32 mouse cellular contexts compared by ENCODE assay signal in genomic region chr3:87844981-87845380, GRCm38 (mm10). TPM values are rescaled to one million over a fixed set of nuclear protein-coding genes. Genes with fewer than 3 reads are reported as not detected.
A peak's percentile ranks its signal among the peaks of the same experiment; 100 is the strongest.
DNase-seq lines count a peak whose midpoint lies in the region; ATAC-seq and TF ChIP-seq lines count a peak whose summit lies in the region.
"Had no signal": no experiment of that assay in that cellular context is flagged by ENCODE, and none has a peak within 500 bp of the region (broad histone marks: within the 10 kb centered on the region; RNA-seq: fewer than 3 reads in every experiment).

No protein-coding gene starts in this region.

- DNase-seq in CD4-positive, CD25-positive, alpha-beta regulatory T cell, adult 2 months (ENCODE audit: low read depth, low spot score) = peak; percentile 74
- DNase-seq in CD4-positive helper T cell, adult 2 months (ENCODE audit: low read depth, low spot score) = peak; percentile 76
- DNase-seq in induced T-regulatory cell, adult 2 months (ENCODE audit: low read depth) = peak; percentile 87
- no peak for DNase-seq in spleen, adult 18-20 months
- no peak for DNase-seq in left cerebral cortex, adult 2 months (ENCODE audit: extremely low spot score in 1 of 2, low spot score in 2 of 2)
- DNase-seq: adrenal gland, adult 2 months; adrenal gland, postnatal 14 days; cerebellum, adult 11 months; cerebellum, adult 2 months; cerebellum, adult 9-11 months; cerebellum, postnatal 25 days; embryo, embryonic 11 days; gastrocnemius, postnatal 10 days; gastrocnemius, postnatal 36 days; heart, adult 2 months had no signal

- intact Hi-C loops in left cerebral cortex, adult 2 months (cut with DNase I) = no loop called here

- no peak overlapping the region for H3K27ac ChIP-seq in left cerebral cortex, adult 2 months
- H3K27ac ChIP-seq: embryonic facial prominence, embryonic 10.5 days; embryonic facial prominence, embryonic 13.5 days; forebrain, embryonic 12.5 days; forebrain, embryonic 15.5 days; heart, adult 2 months; heart, embryonic 10.5 days; heart, embryonic 13.5 days; hindbrain, embryonic 12.5 days; hindbrain, embryonic 15.5 days; intestine, embryonic 15.5 days had no signal

- no peak for TF ChIP-seq CTCF in left cerebral cortex, adult 2 months (IDR thresholded peaks at IDR 0.05)

- no peak overlapping the region for H3K4me3 ChIP-seq in left cerebral cortex, adult 2 months
- H3K4me3 ChIP-seq: embryonic facial prominence, embryonic 10.5 days; embryonic facial prominence, embryonic 13.5 days; erythroblast, embryonic 14.5 days; forebrain, embryonic 12.5 days; forebrain, embryonic 15.5 days; heart, adult 2 months; heart, embryonic 10.5 days; heart, embryonic 13.5 days; hindbrain, embryonic 12.5 days; hindbrain, embryonic 15.5 days; intestine, embryonic 15.5 days had no signal

- ATAC-seq in CD4-positive, CD25-positive, alpha-beta regulatory T cell, adult 4 months = no peak
- ATAC-seq: forebrain, embryonic 15.5 days; intestine, embryonic 15.5 days; Patski had no signal

RNA-seq across cellular contexts. Expression of gene Sh2d2a, which starts 1.6 kb away (rescaled TPM):
- 100 to 1,000 TPM; 213 to 324 TPM for polyA plus RNA-seq in CD4-positive, CD25-positive, alpha-beta regulatory T cell, adult 4 months (2017; shearing (Covaris generic))
- total RNA-seq in left cerebral cortex, adult 2 months (2021) = not detected
- polyA plus RNA-seq: cortical plate, adult 2 months; embryonic facial prominence, embryonic 10.5 days; embryonic facial prominence, embryonic 13.5 days; forebrain, embryonic 12.5 days; forebrain, embryonic 15.5 days; G1E; hindbrain, embryonic 12.5 days; Patski had no signal

RNA-seq across cellular contexts. Expression of gene Pear1, which starts 20.9 kb away (rescaled TPM):
- polyA plus RNA-seq in CD4-positive, CD25-positive, alpha-beta regulatory T cell, adult 4 months (2017; shearing (Covaris generic)) = 10 to 100 TPM; 57.3 to 93.7 TPM
- total RNA-seq in left cerebral cortex, adult 2 months (2021) = 1 to 10 TPM; 7.8 to 7.9 TPM
- polyA plus RNA-seq: G1E had no signal

RNA-seq across cellular contexts. Expression of gene Prcc, which starts 40.4 kb away (rescaled TPM):
- polyA plus RNA-seq in CD4-positive, CD25-positive, alpha-beta regulatory T cell, adult 4 months (2017; shearing (Covaris generic)) = 1 to 10 TPM; 3.8 to 6.0 TPM
- total RNA-seq in left cerebral cortex, adult 2 months (2021) = 10 to 100 TPM; 58.3 to 60.6 TPM

RNA-seq across cellular contexts. Expression of gene Insrr, which starts 48.2 kb away (rescaled TPM):
- polyA plus RNA-seq in CD4-positive, CD25-positive, alpha-beta regulatory T cell, adult 4 months (2017; shearing (Covaris generic)) = 1 to 10 TPM in 1 of 2 experiments, under 1 TPM in 1; 0.17 to 1.6 TPM
- total RNA-seq in left cerebral cortex, adult 2 months (2021) = under 1 TPM; 0.54 to 0.72 TPM
- total RNA-seq: gastrocnemius, postnatal 36 days; granulocyte monocyte progenitor cell, adult 5-6 weeks had no signal
- polyA plus RNA-seq: erythroblast, embryonic 14.5 days; G1E; heart, embryonic 10.5 days; heart, embryonic 16.5 days had no signal

RNA-seq across cellular contexts. Expression of gene Ntrk1, which starts 50.0 kb away (rescaled TPM):
- polyA plus RNA-seq in CD4-positive, CD25-positive, alpha-beta regulatory T cell, adult 4 months (2017; shearing (Covaris generic)) = not detected
- total RNA-seq in left cerebral cortex, adult 2 months (2021) = under 1 TPM; 0.14 to 0.47 TPM
- total RNA-seq: G1E; gastrocnemius, postnatal 36 days; granulocyte monocyte progenitor cell, adult 5-6 weeks; hematopoietic stem cell, adult 5-6 weeks had no signal
- polyA plus RNA-seq: erythroblast, embryonic 14.5 days; G1E; Patski had no signal

Comparison
In these comparisons a context has a peak if more than half of its experiments do, and no peak if none do; other contexts are left out.
1. DNase-seq: peak in CD4-positive, CD25-positive, alpha-beta regulatory T cell, adult 2 months (single experiment), CD4-positive helper T cell, adult 2 months (single experiment) and induced T-regulatory cell, adult 2 months (single experiment); none in spleen, adult 18-20 months (0 of 2) and left cerebral cortex, adult 2 months (0 of 2).